Mouse (Mus musculus): ENCODE results near the gene Trappc13. TPM values are rescaled to one million over a fixed set of nuclear protein-coding genes. Genes with fewer than 3 reads are reported as not detected.
"Not testable (repeated sequence)": the region's sequence is repeated elsewhere in the genome, so short reads cannot be mapped to it uniquely, and the experiment has no call there.

Gene Trappc13
- 40.8 and 59.0 TPM in 2 replicates for total RNA-seq (2012; rRNA removed)

- H3K36me3 ChIP-seq (ENCODE audit: control insufficient read depth, insufficient read depth, low read length, poor library complexity, severe bottlenecking): peaks cover 3% of the 10 kb centered on the region
- peak; percentile 83 for DNase-seq (ENCODE audit: low read depth, low spot score)
- TF ChIP-seq HCFC1 (IDR thresholded peaks at IDR 0.05; ENCODE audit: borderline replicate concordance, insufficient read depth, low read length): peak; percentile 96
- TF ChIP-seq ZC3H11A (IDR thresholded peaks at IDR 0.05; ENCODE audit: borderline replicate concordance, low read depth, low read length): no peak
- TF ChIP-seq MAFK (IDR thresholded peaks at IDR 0.05; ENCODE audit: insufficient read depth, low read depth, low read length): no peak
- TF ChIP-seq ZNF384 (IDR thresholded peaks at IDR 0.05; ENCODE audit: low read depth, low read length): peak; percentile 92
- no peak for TF ChIP-seq CHD2 (IDR thresholded peaks at IDR 0.05; ENCODE audit: low read depth, low read length)
Measured at GRCm38 (mm10) chr13:104177796-104178649, at the start of gene Trappc13. Gene Trappc13, minus strand, starts transcription at chr13:104178469.

GRCm38 (mm10) chr13:104227478-104227877 lies 49.2 kb upstream of the Trappc13 start:
- H3K27ac ChIP-seq (ENCODE audit: insufficient read depth, low read depth, low read length, poor library complexity, severe bottlenecking): no peak overlapping the region
- no peak for DNase-seq (ENCODE audit: low read depth, low spot score)
- H3K9ac ChIP-seq (ENCODE audit: insufficient read depth, low read depth, low read length, poor library complexity, severe bottlenecking): no peak overlapping the region
- H3K36me3 ChIP-seq (ENCODE audit: control insufficient read depth, insufficient read depth, low read length, poor library complexity, severe bottlenecking): no peaks in the 10 kb centered on the region
- no peaks in the 10 kb centered on the region for H3K4me1 ChIP-seq (ENCODE audit: control insufficient read depth in 2 of 2, insufficient read depth in 2 of 2, low read length in 2 of 2, poor library complexity in 1 of 2)
- no peak for TF ChIP-seq ZC3H11A (IDR thresholded peaks at IDR 0.05; ENCODE audit: borderline replicate concordance, low read depth, low read length)
- TF ChIP-seq MAFK (IDR thresholded peaks at IDR 0.05; ENCODE audit: insufficient read depth, low read depth, low read length): no peak
- TF ChIP-seq HCFC1 (IDR thresholded peaks at IDR 0.05; ENCODE audit: borderline replicate concordance, insufficient read depth, low read length): no peak
- no peak for TF ChIP-seq ZNF384 (IDR thresholded peaks at IDR 0.05; ENCODE audit: low read depth, low read length)
- TF ChIP-seq CHD2 (IDR thresholded peaks at IDR 0.05; ENCODE audit: low read depth, low read length): no peak
- in situ Hi-C loops (cut with MboI; ENCODE audit: low sequenced_read_pairs in 2 of 2, unreplicated experiment in 2 of 2): no loop called here
- H3K4me3 ChIP-seq (ENCODE audit: insufficient read depth in 1 of 2, low read depth in 1 of 2, low read length in 2 of 2, poor library complexity in 1 of 2, severe bottlenecking in 1 of 2): peak overlapping the region; percentile 38 to 98
- H3K9me3 ChIP-seq (ENCODE audit: control insufficient read depth, insufficient read depth, low read depth, low read length): no peaks in the 10 kb centered on the region

More at GRCm38 (mm10) chr13:104177796-104178649, at the start of gene Trappc13:
- H3K4me1 ChIP-seq (ENCODE audit: control insufficient read depth in 2 of 2, insufficient read depth in 2 of 2, low read length in 2 of 2, poor library complexity in 1 of 2): peaks cover 0 to 2% of the 10 kb centered on the region in 2 experiments; a peak in 1 of 4 replicates
- in situ Hi-C loops (cut with MboI; ENCODE audit: low sequenced_read_pairs in 2 of 2, unreplicated experiment in 2 of 2): no loop called here
- H3K4me3 ChIP-seq (ENCODE audit: insufficient read depth in 1 of 2, low read depth in 1 of 2, low read length in 2 of 2, poor library complexity in 1 of 2, severe bottlenecking in 1 of 2): peak within 1 kb of the TSS; percentile 84 to 100
- H3K9ac ChIP-seq (ENCODE audit: insufficient read depth, low read depth, low read length, poor library complexity, severe bottlenecking): peak within 1 kb of the TSS; percentile 99
- H3K27ac ChIP-seq (ENCODE audit: insufficient read depth, low read depth, low read length, poor library complexity, severe bottlenecking): peak within 1 kb of the TSS; percentile 89
- H3K9me3 ChIP-seq (ENCODE audit: control insufficient read depth, insufficient read depth, low read depth, low read length): no peaks in the 10 kb centered on the region

GRCm38 (mm10) chr13:104204313-104204712 lies 26.0 kb upstream of the Trappc13 start:
- Histone ChIP-seq H3K9ac (ENCODE audit: insufficient read depth, low read depth, low read length, poor library complexity, severe bottlenecking) (no peak overlapping the region), H3K36me3 (ENCODE audit: control insufficient read depth, insufficient read depth, low read length, poor library complexity, severe bottlenecking) (peaks cover 2% of the 10 kb centered on the region), H3K4me1 (ENCODE audit: control insufficient read depth in 2 of 2, insufficient read depth in 2 of 2, low read length in 2 of 2, poor library complexity in 1 of 2) (no peaks in the 10 kb centered on the region), H3K4me3 (ENCODE audit: insufficient read depth in 1 of 2, low read depth in 1 of 2, low read length in 2 of 2, poor library complexity in 1 of 2, severe bottlenecking in 1 of 2) (no peak overlapping the region), H3K9me3 (ENCODE audit: control insufficient read depth, insufficient read depth, low read depth, low read length) (no peaks in the 10 kb centered on the region), H3K27ac (ENCODE audit: insufficient read depth, low read depth, low read length, poor library complexity, severe bottlenecking) (no peak overlapping the region)
- TF ChIP-seq MAFK (IDR thresholded peaks at IDR 0.05; ENCODE audit: insufficient read depth, low read depth, low read length) (no peak), ZC3H11A (IDR thresholded peaks at IDR 0.05; ENCODE audit: borderline replicate concordance, low read depth, low read length) (no peak), CHD2 (IDR thresholded peaks at IDR 0.05; ENCODE audit: low read depth, low read length) (no peak), HCFC1 (IDR thresholded peaks at IDR 0.05; ENCODE audit: borderline replicate concordance, insufficient read depth, low read length) (no peak), ZNF384 (IDR thresholded peaks at IDR 0.05; ENCODE audit: low read depth, low read length) (no peak)
- in situ Hi-C loops (cut with MboI; ENCODE audit: low sequenced_read_pairs in 2 of 2, unreplicated experiment in 2 of 2): no loop called here
- no peak for DNase-seq (ENCODE audit: low read depth, low spot score)

GRCm38 (mm10) chr13:104195891-104196290 lies 17.6 kb upstream of the Trappc13 start:
- H3K4me1 ChIP-seq (ENCODE audit: control insufficient read depth in 2 of 2, insufficient read depth in 2 of 2, low read length in 2 of 2, poor library complexity in 1 of 2); in situ Hi-C loops (cut with MboI; ENCODE audit: low sequenced_read_pairs in 2 of 2, unreplicated experiment in 2 of 2); H3K9ac ChIP-seq (ENCODE audit: insufficient read depth, low read depth, low read length, poor library complexity, severe bottlenecking); H3K36me3 ChIP-seq (ENCODE audit: control insufficient read depth, insufficient read depth, low read length, poor library complexity, severe bottlenecking); H3K27ac ChIP-seq (ENCODE audit: insufficient read depth, low read depth, low read length, poor library complexity, severe bottlenecking); H3K4me3 ChIP-seq (ENCODE audit: insufficient read depth in 1 of 2, low read depth in 1 of 2, low read length in 2 of 2, poor library complexity in 1 of 2, severe bottlenecking in 1 of 2); DNase-seq (ENCODE audit: low read depth, low spot score); H3K9me3 ChIP-seq (ENCODE audit: control insufficient read depth, insufficient read depth, low read depth, low read length): not testable (repeated sequence)

All from ES-E14 (cell line).